Mouse (Mus musculus) macrophage (primary cell): ENCODE measurements around the gene Rabep2. TPM values are rescaled to one million over a fixed set of nuclear protein-coding genes. Genes with fewer than 3 reads are reported as not detected.
A peak's percentile ranks its signal among the peaks of the same experiment; 100 is the strongest.
"Not testable (repeated sequence)": the region's sequence is repeated elsewhere in the genome, so short reads cannot be mapped to it uniquely, and the experiment has no call there.

ENCODE experiments used
- H3K27ac ChIP-seq: fragments of 350-480 bp; formaldehyde crosslinking; 2 replicates; pipeline ENCODE4 v1.9.0; 2021
- H3K36me3 ChIP-seq: fragments of 350-480 bp; formaldehyde crosslinking; 2 replicates; pipeline ENCODE4 v1.9.0; 2021; ENCODE audit errors: inconsistent target
- H3K4me3 ChIP-seq: fragments of 350-480 bp; formaldehyde crosslinking; 2 replicates; pipeline ENCODE4 v1.9.0; 2021; ENCODE audit errors: inconsistent target
- H3K79me2 ChIP-seq: fragments of 350-480 bp; formaldehyde crosslinking; 2 replicates; pipeline ENCODE4 v1.9.0; 2021; ENCODE audit errors: inconsistent target
- WGBS: methylation state at CpG from one replicate; pipeline ENCODE4 v1.1.7; 2026; ENCODE audit warnings: inconsistent platforms; ENCODE audit not compliant: missing documents; 5-methylcytosine and 5-hydroxymethylcytosine counted together
- polyA plus RNA-seq: library from polyadenylated mRNA; stranded (reverse); fragments of 250-400 nt; gene quantifications from 3 replicates; pipeline ENCODE4 v1.2.4, GENCODE M21; 2018; ENCODE audit warnings: inconsistent platforms
- total RNA-seq, 78 experiments: library from RNA; depleted of rRNA; stranded (reverse); fragments of 250-400 nt; gene quantifications; 1 replicate in 9 of 78; 2 replicates in 24 of 78; 3 replicates in 43 of 78; 4 replicates in 2 of 78; pipeline ENCODE4 v1.2.4; 2018; ENCODE audit warnings: inconsistent platforms in 56 of 78

Rabep2 gene
- 100 to 1,000 TPM in 4 of 26 experiments, 10 to 100 TPM in 22; 35.6 to 131 (median 83.6) TPM for total RNA-seq (2018; cell fraction: chromatin; rRNA removed)
- 10 to 100 TPM in 25 of 26 experiments, 1 to 10 TPM in 1; 9.8 to 18.9 (median 13.5) TPM for total RNA-seq (2018; cell fraction: cytosol; rRNA removed)
- total RNA-seq (2018; cell fraction: nucleus; rRNA removed) = 10 to 100 TPM; 17.9 to 54.6 (median 31.1) TPM
- polyA plus RNA-seq = 12.9 to 17.8 TPM (median 13.9 TPM) in 3 replicates

GRCm38 (mm10) chr7:126428631-126429502 is at the start of gene Rabep2:
TSS of gene Rabep2 (plus strand) at chr7:126428759.
- no peaks in the 10 kb centered on the region for H3K36me3 ChIP-seq
- under 1% methylated on average over 76 of the region's 82 CpGs for WGBS
- no peak within 1 kb of the TSS for H3K27ac ChIP-seq
- peaks cover 4% of the 10 kb centered on the region; the same call in 1 of the 2 replicates for H3K79me2 ChIP-seq
- H3K4me3 ChIP-seq = peak within 1 kb of the TSS; percentile 45

GRCm38 (mm10) chr7:126383565-126383964 is 45.0 kb upstream of the Rabep2 start:
- peaks cover 24% of the 10 kb centered on the region; the same call in 1 of the 2 replicates for H3K36me3 ChIP-seq
- 89% methylated on average over 5 of the region's 5 CpGs for WGBS

GRCm38 (mm10) chr7:126388185-126388584 is 40.4 kb upstream of the Rabep2 start:
- H3K79me2 ChIP-seq = no peaks in the 10 kb centered on the region
- no peak overlapping the region for H3K27ac ChIP-seq
- no peak overlapping the region for H3K4me3 ChIP-seq
- H3K36me3 ChIP-seq = peaks cover 34% of the 10 kb centered on the region; the same call in 1 of the 2 replicates
- 100% methylated on average over 1 of the region's 1 CpGs for WGBS

More at GRCm38 (mm10) chr7:126383565-126383964, 45.0 kb upstream of the Rabep2 start:
- Histone ChIP-seq H3K79me2 (no peaks in the 10 kb centered on the region), H3K4me3 (no peak overlapping the region), H3K27ac (no peak overlapping the region)

GRCm38 (mm10) chr7:126392086-126392884 is 36.3 kb upstream of the Rabep2 start:
- H3K27ac ChIP-seq = not testable (repeated sequence)
- peaks cover 13% of the 10 kb centered on the region; the same call in 1 of the 2 replicates for H3K36me3 ChIP-seq
- 97% methylated on average over 7 of the region's 7 CpGs for WGBS

GRCm38 (mm10) chr7:126396298-126397119 is 32.0 kb upstream of the Rabep2 start, which contains the start of gene Nfatc2ip:
TSS of gene Nfatc2ip (minus strand) at chr7:126396737.
- WGBS = under 1% methylated on average over 59 of the region's 59 CpGs
- Histone ChIP-seq H3K36me3 (no peaks in the 10 kb centered on the region), H3K4me3 (peak within 1 kb of the TSS; percentile 57), H3K27ac (no peak within 1 kb of the TSS), H3K79me2 (no peaks in the 10 kb centered on the region)

More at GRCm38 (mm10) chr7:126392086-126392884, 36.3 kb upstream of the Rabep2 start:
- not testable (repeated sequence) for H3K4me3 ChIP-seq, H3K79me2 ChIP-seq

- 77% methylated on average over 6 of the region's 6 CpGs for WGBS
- H3K27ac ChIP-seq = no peak overlapping the region
- H3K79me2 ChIP-seq = no peaks in the 10 kb centered on the region
- no peaks in the 10 kb centered on the region for H3K36me3 ChIP-seq
- H3K4me3 ChIP-seq = no peak overlapping the region
Observed at GRCm38 (mm10) chr7:126397221-126397620, 31.3 kb upstream of the Rabep2 start.

- no peaks in the 10 kb centered on the region for H3K79me2 ChIP-seq
- H3K27ac ChIP-seq = no peak overlapping the region
- 80% methylated on average over 4 of the region's 4 CpGs for WGBS
- no peak overlapping the region for H3K4me3 ChIP-seq
- no peaks in the 10 kb centered on the region for H3K36me3 ChIP-seq
Observed at GRCm38 (mm10) chr7:126397822-126398221, 30.7 kb upstream of the Rabep2 start.

GRCm38 (mm10) chr7:126399548-126399947 is 29.0 kb upstream of the Rabep2 start:
- no peaks in the 10 kb centered on the region for H3K36me3 ChIP-seq
- H3K4me3 ChIP-seq = no peak overlapping the region
- H3K27ac ChIP-seq = no peak overlapping the region
- WGBS = 6% methylated on average over 5 of the region's 5 CpGs
- H3K79me2 ChIP-seq = no peaks in the 10 kb centered on the region

GRCm38 (mm10) chr7:126402518-126402917 is 26.0 kb upstream of the Rabep2 start:
- H3K36me3 ChIP-seq, H3K79me2 ChIP-seq, H3K4me3 ChIP-seq, H3K27ac ChIP-seq: not testable (repeated sequence)
- WGBS = 84% methylated on average over 4 of the region's 8 CpGs

GRCm38 (mm10) chr7:126408686-126409085 is 19.9 kb upstream of the Rabep2 start:
- H3K79me2 ChIP-seq = no peaks in the 10 kb centered on the region
- 85% methylated on average over 2 of the region's 2 CpGs for WGBS
- no peaks in the 10 kb centered on the region for H3K36me3 ChIP-seq
- H3K27ac ChIP-seq = no peak overlapping the region
- no peak overlapping the region for H3K4me3 ChIP-seq

- 95% methylated on average over 4 of the region's 4 CpGs for WGBS
- Histone ChIP-seq H3K4me3 (no peak overlapping the region), H3K79me2 (no peaks in the 10 kb centered on the region), H3K36me3 (no peaks in the 10 kb centered on the region), H3K27ac (no peak overlapping the region)
Observed at GRCm38 (mm10) chr7:126411061-126411460, 17.5 kb upstream of the Rabep2 start.

- H3K36me3 ChIP-seq = no peaks in the 10 kb centered on the region
- no peak within 1 kb of the TSS for H3K27ac ChIP-seq
- 89% methylated on average over 6 of the region's 6 CpGs for WGBS
- H3K4me3 ChIP-seq = no peak within 1 kb of the TSS
- no peaks in the 10 kb centered on the region for H3K79me2 ChIP-seq
Observed at GRCm38 (mm10) chr7:126414725-126415124, 13.8 kb upstream of the Rabep2 start, which contains the start of gene Cd19. TSS of gene Cd19 (minus strand) at chr7:126414889.

GRCm38 (mm10) chr7:126416615-126417014 is 11.9 kb upstream of the Rabep2 start:
- Histone ChIP-seq H3K4me3 (no peak overlapping the region), H3K36me3 (no peaks in the 10 kb centered on the region), H3K79me2 (no peaks in the 10 kb centered on the region), H3K27ac (no peak overlapping the region)
- 39% methylated on average over 2 of the region's 2 CpGs for whole genome bisulfite sequencing
